Mouse (Mus musculus) midbrain, embryonic 10.5 days (tissue): Measurements from ENCODE around the gene Ino80. TPM values are rescaled to one million over a fixed set of nuclear protein-coding genes. Genes with fewer than 3 reads are reported as not detected.
"Not testable (repeated sequence)": the region's sequence is repeated elsewhere in the genome, so short reads cannot be mapped to it uniquely, and the experiment has no call there.

Experiments
- DNase-seq: peaks from one replicate; pipeline ENCODE4 v3.0.0-alpha.2; 2017; ENCODE audit warnings: low spot score
- H3K27ac ChIP-seq: fragments of 300-500 bp; sonication (generic); replicated peaks from 2 replicates; pipeline ENCODE4 v1.5.1; 2016; ENCODE audit warnings: mild to moderate bottlenecking
- H3K27me3 ChIP-seq: fragments of 300-500 bp; sonication (generic); 2 replicates; pipeline ENCODE4 v1.6.1; 2016; ENCODE audit warnings: low read depth, mild to moderate bottlenecking; ENCODE audit not compliant: poor library complexity, severe bottlenecking
- H3K36me3 ChIP-seq: fragments of 300-500 bp; sonication (generic); 2 replicates; pipeline ENCODE4 v1.6.1; 2016; ENCODE audit warnings: mild to moderate bottlenecking, moderate library complexity
- H3K4me1 ChIP-seq: fragments of 300-500 bp; sonication (generic); 2 replicates; pipeline ENCODE4 v1.6.1; 2016
- H3K4me3 ChIP-seq: fragments of 300-500 bp; sonication (generic); 2 replicates; pipeline ENCODE4 v1.5.1; 2016; ENCODE audit warnings: mild to moderate bottlenecking, moderate library complexity
- H3K9me3 ChIP-seq: fragments of 300-500 bp; sonication (generic); replicated peaks from 2 replicates; pipeline ENCODE4 v1.6.1; 2016; ENCODE audit warnings: mild to moderate bottlenecking
- WGBS: fragments of 180-500 bp; shearing (Covaris S2); methylation state at CpG from one replicate; pipeline ENCODE4 v1.1.7; 2016; 5-methylcytosine and 5-hydroxymethylcytosine counted together
- polyA plus RNA-seq: library from polyadenylated mRNA; unstranded; fragments of >200 nt; fragmentation: Nextera tagmentation; extraction: Ambion mirVana; gene quantifications from 2 replicates; pipeline ENCODE4 v1.2.1, GENCODE M21; 2016

Gene Ino80
- polyA plus RNA-seq = 3.3 and 3.8 TPM in 2 replicates

DNA sequence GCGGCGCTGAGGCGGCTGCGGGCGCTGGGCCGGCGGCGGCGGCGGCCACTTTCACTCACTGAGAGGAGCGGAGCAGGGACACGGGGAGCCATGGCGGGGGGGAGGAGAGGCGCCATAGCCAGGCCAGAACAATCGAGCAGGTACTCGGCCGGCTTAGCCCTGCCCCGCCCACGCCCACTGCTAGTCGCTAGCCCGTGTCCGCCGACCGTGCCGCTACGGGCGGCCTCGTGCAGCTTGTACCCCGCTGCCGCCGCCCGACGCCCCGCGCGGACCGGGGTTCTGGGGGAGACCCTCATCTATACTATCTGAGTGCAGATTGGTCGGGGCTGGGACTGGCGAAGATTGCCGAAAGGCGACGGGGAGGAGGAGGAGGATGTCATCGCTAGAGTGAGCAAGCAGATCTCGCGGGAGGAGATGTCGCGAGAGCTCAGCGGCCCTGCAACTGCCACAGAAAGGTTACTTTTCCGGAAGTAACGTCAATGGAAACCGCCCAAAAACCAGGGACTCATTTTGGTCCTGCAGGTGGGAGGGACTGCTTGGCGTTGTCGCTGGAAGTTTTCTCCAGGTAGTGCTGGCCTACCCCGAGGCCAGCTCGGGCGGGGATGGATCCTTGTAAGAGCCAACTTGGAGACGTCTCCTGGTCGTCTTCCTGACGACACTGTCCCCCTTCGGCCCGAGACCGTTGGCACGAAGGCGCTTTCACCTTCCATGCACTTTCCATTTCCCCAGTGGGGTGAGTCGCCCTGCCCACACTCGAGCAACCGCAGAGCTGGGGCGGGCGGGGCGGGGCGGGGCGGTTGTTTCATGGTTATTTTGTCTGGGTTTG, at the start of gene Ino80:
Ino80 (minus strand) TSS at position 117 of the 826 bp plus-strand sequence.
- under 1% methylated on average over 65 of the region's 72 CpGs for WGBS
- Histone ChIP-seq H3K36me3 (peaks cover 7% of the 10 kb centered on the region), H3K27ac (peak within 1 kb of the TSS; percentile 100), H3K27me3 (no peaks in the 10 kb centered on the region), H3K4me1 (peaks cover 29% of the 10 kb centered on the region), H3K4me3 (peak within 1 kb of the TSS; percentile 93), H3K9me3 (no peaks in the 10 kb centered on the region)
- DNase-seq = peak; percentile 98

DNA sequence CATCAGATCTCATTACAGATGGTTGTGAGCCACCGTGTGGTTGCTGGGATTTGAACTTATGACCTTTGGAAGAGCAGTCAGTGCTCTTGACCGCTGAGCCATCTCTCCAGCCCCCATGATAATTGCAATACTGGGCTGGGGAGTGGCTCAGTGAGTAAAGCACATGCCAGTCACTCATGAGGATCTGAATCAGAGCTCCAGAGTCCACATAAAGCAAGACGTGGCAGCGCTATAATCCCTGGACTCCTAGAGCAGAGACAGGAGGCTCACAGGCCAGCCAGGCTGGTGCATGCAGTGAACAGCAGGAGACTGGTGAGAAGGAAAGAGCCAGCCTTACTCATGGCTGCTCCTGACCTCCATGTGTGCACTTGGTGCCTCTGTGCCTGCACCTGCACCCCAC, 47.9 kb upstream of the Ino80 start:
- H3K9me3 ChIP-seq = no peaks in the 10 kb centered on the region
- H3K4me1 ChIP-seq = no peaks in the 10 kb centered on the region
- H3K4me3 ChIP-seq = no peak overlapping the region
- no peaks in the 10 kb centered on the region for H3K27me3 ChIP-seq
- 60% methylated on average over 4 of the region's 4 CpGs for WGBS
- H3K27ac ChIP-seq = no peak overlapping the region
- no peaks in the 10 kb centered on the region for H3K36me3 ChIP-seq
- DNase-seq = no peak

DNA sequence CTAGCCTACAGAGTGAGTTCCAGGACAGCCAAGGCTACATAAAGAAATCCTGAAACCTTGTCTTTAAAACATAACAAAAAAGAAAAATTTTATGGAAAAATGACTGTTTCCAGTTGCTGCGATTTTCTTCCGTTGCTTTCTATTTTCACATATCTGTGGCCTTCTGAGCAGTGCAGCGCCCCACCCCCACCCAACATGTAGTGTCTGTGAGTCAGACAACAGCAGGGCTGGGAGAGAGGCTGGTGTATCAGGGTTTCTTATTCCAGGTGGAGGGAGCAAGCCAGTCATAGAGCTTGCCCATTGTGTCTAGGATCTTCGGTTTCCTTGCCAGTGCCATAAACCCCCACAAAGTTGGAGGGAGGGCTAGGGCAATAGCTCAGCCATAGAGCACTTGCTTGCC, 46.3 kb upstream of the Ino80 start:
- Histone ChIP-seq H3K4me1 (no peaks in the 10 kb centered on the region), H3K27ac (no peak overlapping the region), H3K4me3 (no peak overlapping the region), H3K36me3 (no peaks in the 10 kb centered on the region), H3K9me3 (no peaks in the 10 kb centered on the region), H3K27me3 (no peaks in the 10 kb centered on the region)
- no peak for DNase-seq
- WGBS = 84% methylated on average over 4 of the region's 4 CpGs

DNA sequence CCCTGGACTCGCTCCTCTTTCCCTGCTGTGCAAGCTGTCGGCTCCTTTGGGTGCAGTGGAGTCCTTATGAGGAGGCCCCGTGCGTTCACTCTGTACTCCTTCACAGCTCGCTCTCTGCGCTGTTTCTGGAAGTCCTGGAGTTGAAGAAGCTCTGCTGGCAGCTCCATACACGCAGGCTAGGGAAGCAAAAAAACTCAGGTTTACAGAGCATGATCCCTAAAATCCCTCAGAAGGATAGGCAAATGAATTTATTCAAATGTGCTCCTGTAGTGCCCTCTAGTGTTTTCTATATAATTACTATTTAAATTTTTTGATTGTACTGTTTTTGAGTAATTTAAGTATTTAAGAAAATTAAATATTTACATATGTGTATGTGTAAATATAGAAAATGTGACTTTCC, 43.1 kb upstream of the Ino80 start:
- H3K9me3 ChIP-seq = no peaks in the 10 kb centered on the region
- H3K4me3 ChIP-seq = no peak overlapping the region
- H3K27me3 ChIP-seq = no peaks in the 10 kb centered on the region
- no peak overlapping the region for H3K27ac ChIP-seq
- H3K4me1 ChIP-seq = no peaks in the 10 kb centered on the region
- DNase-seq = no peak
- no peaks in the 10 kb centered on the region for H3K36me3 ChIP-seq
- WGBS = 78% methylated on average over 7 of the region's 7 CpGs

- WGBS = 80% methylated on average over 5 of the region's 5 CpGs
- Histone ChIP-seq H3K36me3 (no peaks in the 10 kb centered on the region), H3K27me3 (no peaks in the 10 kb centered on the region), H3K27ac (no peak overlapping the region), H3K4me3 (no peak overlapping the region), H3K9me3 (no peaks in the 10 kb centered on the region), H3K4me1 (no peaks in the 10 kb centered on the region)
- no peak for DNase-seq
Observed at GRCm38 (mm10) chr2:119516811-119517210, 39.3 kb upstream of the Ino80 start.

GRCm38 (mm10) chr2:119514026-119514522, 36.6 kb upstream of the Ino80 start:
- Histone ChIP-seq H3K27me3 (no peaks in the 10 kb centered on the region), H3K27ac (no peak overlapping the region), H3K4me3 (no peak overlapping the region), H3K9me3 (no peaks in the 10 kb centered on the region), H3K36me3 (no peaks in the 10 kb centered on the region), H3K4me1 (no peaks in the 10 kb centered on the region)
- no peak for DNase-seq
- WGBS = 84% methylated on average over 3 of the region's 3 CpGs

GRCm38 (mm10) chr2:119512292-119512691, 34.8 kb upstream of the Ino80 start:
- no peaks in the 10 kb centered on the region for H3K27me3 ChIP-seq
- no peak overlapping the region for H3K27ac ChIP-seq
- no peaks in the 10 kb centered on the region for H3K36me3 ChIP-seq
- no peaks in the 10 kb centered on the region for H3K4me1 ChIP-seq
- no peaks in the 10 kb centered on the region for H3K9me3 ChIP-seq
- H3K4me3 ChIP-seq = no peak overlapping the region
- WGBS = 82% methylated on average over 3 of the region's 3 CpGs
- no peak for DNase-seq

GRCm38 (mm10) chr2:119510856-119511255, 33.4 kb upstream of the Ino80 start:
- H3K9me3 ChIP-seq = no peaks in the 10 kb centered on the region
- no peak overlapping the region for H3K27ac ChIP-seq
- no peaks in the 10 kb centered on the region for H3K4me1 ChIP-seq
- no peak for DNase-seq
- no peaks in the 10 kb centered on the region for H3K27me3 ChIP-seq
- H3K36me3 ChIP-seq = no peaks in the 10 kb centered on the region
- H3K4me3 ChIP-seq = no peak overlapping the region
- 84% methylated on average over 2 of the region's 2 CpGs for WGBS

DNA sequence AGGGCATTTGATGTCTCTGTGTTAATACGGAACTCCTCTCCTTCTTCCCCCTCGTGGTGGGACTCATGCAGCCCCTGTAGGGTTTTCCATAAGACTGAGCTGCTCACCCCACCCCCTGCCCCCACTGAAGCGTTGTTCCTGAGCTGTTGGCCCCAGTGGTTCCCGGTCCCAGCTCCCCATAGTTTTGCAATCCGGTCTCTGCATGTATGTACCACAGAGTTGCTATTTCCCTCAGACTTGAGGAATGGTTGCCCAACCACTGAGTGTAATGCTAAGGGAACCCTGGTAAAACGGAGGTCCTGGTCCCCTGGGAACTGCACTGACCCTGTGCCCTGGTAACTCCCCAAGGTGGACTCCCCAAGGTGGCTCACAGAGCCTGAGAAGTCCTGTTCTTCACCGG, 31.0 kb upstream of the Ino80 start:
- H3K4me1 ChIP-seq, H3K4me3 ChIP-seq, DNase-seq, H3K27me3 ChIP-seq, H3K36me3 ChIP-seq, H3K27ac ChIP-seq, H3K9me3 ChIP-seq: not testable (repeated sequence)
- WGBS = 67% methylated on average over 7 of the region's 7 CpGs

- H3K4me3 ChIP-seq = no peak overlapping the region
- H3K9me3 ChIP-seq = no peaks in the 10 kb centered on the region
- DNase-seq = no peak
- no peaks in the 10 kb centered on the region for H3K36me3 ChIP-seq
- no peak overlapping the region for H3K27ac ChIP-seq
- H3K27me3 ChIP-seq = no peaks in the 10 kb centered on the region
- H3K4me1 ChIP-seq = no peaks in the 10 kb centered on the region
Observed at GRCm38 (mm10) chr2:119507108-119507507, 29.6 kb upstream of the Ino80 start.

DNA sequence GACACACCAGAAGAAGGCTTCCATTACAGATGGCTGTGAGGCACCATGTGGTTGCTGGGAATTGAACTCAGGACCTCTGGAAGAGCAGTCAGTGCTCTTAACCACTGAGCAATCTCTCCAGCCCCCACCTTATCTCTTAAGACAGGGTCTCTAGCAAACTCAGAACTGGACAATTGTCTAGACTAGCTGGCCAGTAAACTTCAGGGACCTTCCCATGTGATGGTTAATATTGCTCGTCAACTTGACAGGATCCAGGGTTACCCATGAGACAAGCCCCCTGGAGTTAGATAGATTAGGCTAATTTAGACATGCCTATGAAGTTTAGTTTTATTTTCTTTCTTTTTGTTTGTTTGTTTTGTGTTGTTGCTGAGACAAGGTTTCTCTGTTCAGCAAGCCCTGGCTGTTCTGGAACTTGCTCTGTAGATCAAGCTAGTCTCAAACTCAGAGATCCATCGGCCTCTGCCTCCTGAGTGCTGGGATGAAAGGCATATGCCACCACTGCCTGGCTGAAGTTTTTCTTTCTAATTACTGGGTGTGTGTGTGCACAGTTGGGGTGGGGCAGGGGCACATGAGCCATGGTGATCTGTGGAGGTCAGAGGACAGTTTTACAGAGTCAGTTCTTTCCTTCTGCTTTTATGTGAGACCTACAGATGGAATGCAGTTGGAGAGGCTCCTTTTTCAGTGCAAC, 23.6 kb upstream of the Ino80 start:
- Histone ChIP-seq H3K27ac (no peak overlapping the region), H3K9me3 (no peaks in the 10 kb centered on the region), H3K36me3 (no peaks in the 10 kb centered on the region), H3K27me3 (no peaks in the 10 kb centered on the region), H3K4me1 (no peaks in the 10 kb centered on the region), H3K4me3 (no peak overlapping the region)
- DNase-seq = no peak
- WGBS = 79% methylated on average over 2 of the region's 2 CpGs

GRCm38 (mm10) chr2:119498859-119499258, 21.4 kb upstream of the Ino80 start:
- H3K9me3 ChIP-seq = no peaks in the 10 kb centered on the region
- DNase-seq = no peak
- no peaks in the 10 kb centered on the region for H3K36me3 ChIP-seq
- H3K27ac ChIP-seq = no peak overlapping the region
- H3K4me3 ChIP-seq = no peak overlapping the region
- WGBS = 96% methylated on average over 2 of the region's 2 CpGs
- no peaks in the 10 kb centered on the region for H3K4me1 ChIP-seq
- no peaks in the 10 kb centered on the region for H3K27me3 ChIP-seq

GRCm38 (mm10) chr2:119496082-119496481, 18.6 kb upstream of the Ino80 start:
- no peaks in the 10 kb centered on the region for H3K27me3 ChIP-seq
- 95% methylated on average over 2 of the region's 2 CpGs for WGBS
- DNase-seq = no peak
- H3K9me3 ChIP-seq = no peaks in the 10 kb centered on the region
- H3K4me3 ChIP-seq = no peak overlapping the region
- H3K36me3 ChIP-seq = no peaks in the 10 kb centered on the region
- H3K27ac ChIP-seq = no peak overlapping the region
- H3K4me1 ChIP-seq = no peaks in the 10 kb centered on the region
